Mouse (Mus musculus): ENCODE results near the gene Gm11444.

GRCm38 (mm10) chr11:85804048-85804447, 46.1 kb downstream of the Gm11444 start:
- TF ChIP-seq CTCF (IDR thresholded peaks at IDR 0.05; ENCODE audit: low read depth, low read length) (no peak), EP300 (IDR thresholded peaks at IDR 0.05; ENCODE audit: insufficient read depth, low read depth, low read length) (no peak), POLR2A (IDR thresholded peaks at IDR 0.05; ENCODE audit: insufficient read depth, low read length) (no peak)

All from ES-Bruce4 (cell line).